Mouse (Mus musculus): ENCODE results near the gene Tas2r134.

Tas2r134 gene

GRCm38 (mm10) chr2:51657684-51658083 is 30.4 kb downstream of the Tas2r134 start:
- no peak for DNase-seq

GRCm38 (mm10) chr2:51658288-51658687 is 31.0 kb downstream of the Tas2r134 start:
- DNase-seq: no peak

GRCm38 (mm10) chr2:51674321-51674720 is 47.0 kb downstream of the Tas2r134 start:
- no peak for DNase-seq

All from right cerebral cortex, postnatal 25 days (tissue).